Mouse (Mus musculus) thymus, postnatal 36 days (tissue): ENCODE measurements around the gene Susd3.

ENCODE experiments used
- DNase-seq, 2 experiments: peaks; one replicate each; pipeline ENCODE4 v3.0.0; 2022; ENCODE audit warnings: mixed read lengths in 2 of 2

Gene Susd3

GRCm38 (mm10) chr13:49248467-49248862 lies at the start of gene Susd3:
Gene Susd3, minus strand, starts transcription at chr13:49248706.
- no peak for DNase-seq

GRCm38 (mm10) chr13:49296270-49296669 lies 47.8 kb upstream of the Susd3 start:
- no peak for DNase-seq

- no peak for DNase-seq
Measured at GRCm38 (mm10) chr13:49294108-49294507, 45.6 kb upstream of the Susd3 start.

GRCm38 (mm10) chr13:49291949-49292348 lies 43.4 kb upstream of the Susd3 start:
- no peak for DNase-seq

- DNase-seq = peak; percentile 53 to 61
Measured at GRCm38 (mm10) chr13:49291398-49291797, 42.9 kb upstream of the Susd3 start.

- DNase-seq = no peak
Measured at GRCm38 (mm10) chr13:49287224-49287623, 38.7 kb upstream of the Susd3 start.

GRCm38 (mm10) chr13:49286750-49287149 lies 38.2 kb upstream of the Susd3 start:
- DNase-seq = no peak

- no peak for DNase-seq
Measured at GRCm38 (mm10) chr13:49283686-49284085, 35.2 kb upstream of the Susd3 start.

- DNase-seq = no peak
Measured at GRCm38 (mm10) chr13:49282168-49282567, 33.7 kb upstream of the Susd3 start.

GRCm38 (mm10) chr13:49271831-49272765 lies 23.6 kb upstream of the Susd3 start:
- peak; percentile 15 to 43 for DNase-seq

- no peak for DNase-seq
Measured at GRCm38 (mm10) chr13:49270500-49270899, 22.0 kb upstream of the Susd3 start.

GRCm38 (mm10) chr13:49267645-49268044 lies 19.1 kb upstream of the Susd3 start:
- no peak for DNase-seq

- DNase-seq = no peak
Measured at GRCm38 (mm10) chr13:49260036-49260722, 11.7 kb upstream of the Susd3 start.

GRCm38 (mm10) chr13:49257819-49258313 lies 9.4 kb upstream of the Susd3 start:
- DNase-seq = no peak

- DNase-seq = no peak
Measured at GRCm38 (mm10) chr13:49252746-49253145, 4.2 kb upstream of the Susd3 start.

GRCm38 (mm10) chr13:49252113-49252512 lies 3.6 kb upstream of the Susd3 start:
- no peak for DNase-seq

GRCm38 (mm10) chr13:49250716-49251517 lies 2.4 kb upstream of the Susd3 start:
- DNase-seq = no peak

GRCm38 (mm10) chr13:49249634-49250033 lies 1.1 kb upstream of the Susd3 start:
- no peak for DNase-seq

GRCm38 (mm10) chr13:49248923-49249322 lies 417 bp upstream of the Susd3 start:
- no peak for DNase-seq

GRCm38 (mm10) chr13:49247740-49248466 lies 603 bp downstream of the Susd3 start:
- DNase-seq = peak; percentile 54 to 59

GRCm38 (mm10) chr13:49247232-49247739 lies 1.2 kb downstream of the Susd3 start:
- DNase-seq = no peak

- DNase-seq = no peak
Measured at GRCm38 (mm10) chr13:49246626-49247025, 1.9 kb downstream of the Susd3 start.
